Mouse (Mus musculus) cerebellum, adult 9-10 months (tissue): ENCODE results near the gene Mr1.
"Not testable (repeated sequence)": the region's sequence is repeated elsewhere in the genome, so short reads cannot be mapped to it uniquely, and the experiment has no call there.

Source experiments
- DNase-seq: peaks from one replicate; pipeline ENCODE4 v3.0.0; 2022

The Mr1 gene

GRCm38 (mm10) chr1:155146572-155146980 is at the start of gene Mr1:
Gene Mr1 (minus strand): TSS chr1:155146814.
- peak; percentile 79 for DNase-seq

- peak; percentile 75 for DNase-seq
These were observed 46.3 kb upstream of the Mr1 start for GRCm38 (mm10) chr1:155192805-155193368.

- peak; percentile 77 for DNase-seq
These were observed 45.1 kb upstream of the Mr1 start for GRCm38 (mm10) chr1:155191671-155192070.

- DNase-seq = no peak
These were observed 44.6 kb upstream of the Mr1 start for GRCm38 (mm10) chr1:155191219-155191618.

GRCm38 (mm10) chr1:155188656-155189055 is 42.0 kb upstream of the Mr1 start:
- no peak for DNase-seq

- no peak for DNase-seq
These were observed 37.6 kb upstream of the Mr1 start for GRCm38 (mm10) chr1:155184191-155184590.

- no peak for DNase-seq
These were observed 31.7 kb upstream of the Mr1 start for GRCm38 (mm10) chr1:155178192-155178924.

- DNase-seq = no peak
These were observed 27.8 kb upstream of the Mr1 start for GRCm38 (mm10) chr1:155174424-155174823.

GRCm38 (mm10) chr1:155173644-155174016 is 27.0 kb upstream of the Mr1 start:
- not testable (repeated sequence) for DNase-seq

GRCm38 (mm10) chr1:155172895-155173643 is 26.5 kb upstream of the Mr1 start:
- no peak for DNase-seq

GRCm38 (mm10) chr1:155169935-155170334 is 23.3 kb upstream of the Mr1 start:
- DNase-seq = no peak

- no peak for DNase-seq
These were observed 20.8 kb upstream of the Mr1 start for GRCm38 (mm10) chr1:155167453-155167852.

GRCm38 (mm10) chr1:155158970-155159484 is 12.4 kb upstream of the Mr1 start:
- DNase-seq = peak; percentile 63

- DNase-seq = peak; percentile 98
These were observed 11.7 kb upstream of the Mr1 start, which contains the start of gene Stx6 for GRCm38 (mm10) chr1:155158141-155158969. Gene Stx6 (plus strand): TSS chr1:155158715.

GRCm38 (mm10) chr1:155153906-155154305 is 7.3 kb upstream of the Mr1 start:
- no peak for DNase-seq

GRCm38 (mm10) chr1:155150821-155151220 is 4.2 kb upstream of the Mr1 start:
- DNase-seq = no peak

- no peak for DNase-seq
These were observed 2.8 kb upstream of the Mr1 start for GRCm38 (mm10) chr1:155149403-155149802.

GRCm38 (mm10) chr1:155147228-155147627 is 614 bp upstream of the Mr1 start:
- DNase-seq = no peak

GRCm38 (mm10) chr1:155145620-155146019 is 994 bp downstream of the Mr1 start:
- DNase-seq = no peak

GRCm38 (mm10) chr1:155140076-155140475 is 6.5 kb downstream of the Mr1 start:
- peak; percentile 83 for DNase-seq

GRCm38 (mm10) chr1:155138795-155139194 is 7.8 kb downstream of the Mr1 start:
- peak; percentile 33 for DNase-seq

- no peak for DNase-seq
These were observed 11.7 kb downstream of the Mr1 start for GRCm38 (mm10) chr1:155134866-155135265.
